Mouse (Mus musculus) intestine, embryonic 14.5 days (tissue): ENCODE measurements around the gene Tmbim1. TPM values are rescaled to one million over a fixed set of nuclear protein-coding genes. Genes with fewer than 3 reads are reported as not detected.

Experiments used
- ATAC-seq: fragments of 200-750 bp; cut with Nextera tagmentation; replicated peaks from 2 replicates; pipeline ENCODE4 v1.8.0; 2017; ENCODE audit warnings: low read depth, moderate number of reproducible peaks, moderate TSS enrichment, moderate library complexity; ENCODE audit not compliant: low FRiP score, low TSS enrichment
- DNase-seq: peaks from one replicate; pipeline ENCODE4 v3.0.0-alpha.2; 2018; ENCODE audit warnings: low spot score
- H3K27ac ChIP-seq: fragments of 300-500 bp; sonication (generic); 2 replicates; pipeline ENCODE4 v1.5.1; 2014; ENCODE audit warnings: low read depth, mild to moderate bottlenecking, control low read depth
- H3K27me3 ChIP-seq: fragments of 300-500 bp; sonication (generic); replicated peaks from 2 replicates; pipeline ENCODE4 v1.6.1; 2014; ENCODE audit warnings: low read length, control low read depth; ENCODE audit not compliant: control insufficient read depth, insufficient read depth
- H3K36me3 ChIP-seq: fragments of 300-500 bp; sonication (generic); 2 replicates; pipeline ENCODE4 v1.6.1; 2014; ENCODE audit warnings: low read length, control low read depth; ENCODE audit not compliant: control insufficient read depth, insufficient read depth
- H3K4me1 ChIP-seq: fragments of 300-500 bp; sonication (generic); replicated peaks from 2 replicates; pipeline ENCODE4 v1.6.1; 2014; ENCODE audit warnings: low read length, control low read depth, mixed read lengths; ENCODE audit not compliant: control insufficient read depth, insufficient read depth
- H3K4me2 ChIP-seq: fragments of 300-500 bp; sonication (generic); 2 replicates; pipeline ENCODE4 v1.6.1; 2014; ENCODE audit warnings: low read length
- H3K4me3 ChIP-seq: fragments of 300-500 bp; sonication (generic); 2 replicates; pipeline ENCODE4 v1.5.1; 2014; ENCODE audit warnings: low read depth, low read length, control low read depth, mixed read lengths
- H3K9ac ChIP-seq: fragments of 300-500 bp; sonication (generic); 2 replicates; pipeline ENCODE4 v1.6.1; 2014; ENCODE audit warnings: mild to moderate bottlenecking, low read length
- H3K9me3 ChIP-seq: fragments of 300-500 bp; sonication (generic); 2 replicates; pipeline ENCODE4 v1.6.1; 2016; ENCODE audit warnings: low read length, control low read depth; ENCODE audit not compliant: control insufficient read depth
- WGBS: fragments of 180-500 bp; shearing (Covaris S2); extraction: QIAGEN DNeasy Blood & Tissue Kit; methylation state at CpG from one replicate; pipeline ENCODE4 v1.1.7; 2014; 5-methylcytosine and 5-hydroxymethylcytosine counted together
- polyA plus RNA-seq: library from polyadenylated mRNA; unstranded; fragments of >200 nt; fragmentation: Nextera tagmentation; extraction: Ambion mirVana; gene quantifications from 2 replicates; pipeline ENCODE4 v1.2.1, GENCODE M21; 2014

Tmbim1 gene
- polyA plus RNA-seq = 36.4 and 42.6 TPM in 2 replicates

DNA sequence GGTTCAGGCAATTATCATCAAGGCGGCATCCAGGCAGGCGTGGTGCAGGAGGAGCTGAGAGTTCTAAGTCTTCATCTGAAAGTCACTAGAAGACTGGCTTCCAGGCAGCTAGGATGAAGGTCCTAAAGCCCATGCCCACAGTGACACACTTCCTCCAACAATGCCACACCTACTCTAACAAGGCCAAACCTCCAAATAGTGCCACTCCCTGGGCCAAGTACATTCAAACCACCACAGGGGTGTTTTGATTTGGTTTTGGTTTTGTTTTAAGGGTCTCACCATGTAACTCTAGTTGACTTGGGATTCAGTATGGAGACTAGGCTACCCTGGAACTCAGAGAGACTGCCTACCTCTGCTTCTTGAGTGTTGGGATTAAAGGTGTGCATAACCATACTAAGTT, at the start of gene Tmbim1:
Gene Tmbim1, minus strand, starts transcription at position 101 of the 400 bp plus-strand sequence.
- Histone ChIP-seq H3K27ac (peak within 1 kb of the TSS; percentile 87), H3K4me3 (peak within 1 kb of the TSS; percentile 79), H3K27me3 (no peaks in the 10 kb centered on the region), H3K9me3 (no peaks in the 10 kb centered on the region), H3K9ac (no peak within 1 kb of the TSS), H3K4me1 (peaks cover 16% of the 10 kb centered on the region), H3K36me3 (no peaks in the 10 kb centered on the region), H3K4me2 (peak within 1 kb of the TSS; percentile 66)
- no peak for ATAC-seq
- WGBS = 75% methylated on average over 2 of the region's 2 CpGs
- no peak for DNase-seq

DNA sequence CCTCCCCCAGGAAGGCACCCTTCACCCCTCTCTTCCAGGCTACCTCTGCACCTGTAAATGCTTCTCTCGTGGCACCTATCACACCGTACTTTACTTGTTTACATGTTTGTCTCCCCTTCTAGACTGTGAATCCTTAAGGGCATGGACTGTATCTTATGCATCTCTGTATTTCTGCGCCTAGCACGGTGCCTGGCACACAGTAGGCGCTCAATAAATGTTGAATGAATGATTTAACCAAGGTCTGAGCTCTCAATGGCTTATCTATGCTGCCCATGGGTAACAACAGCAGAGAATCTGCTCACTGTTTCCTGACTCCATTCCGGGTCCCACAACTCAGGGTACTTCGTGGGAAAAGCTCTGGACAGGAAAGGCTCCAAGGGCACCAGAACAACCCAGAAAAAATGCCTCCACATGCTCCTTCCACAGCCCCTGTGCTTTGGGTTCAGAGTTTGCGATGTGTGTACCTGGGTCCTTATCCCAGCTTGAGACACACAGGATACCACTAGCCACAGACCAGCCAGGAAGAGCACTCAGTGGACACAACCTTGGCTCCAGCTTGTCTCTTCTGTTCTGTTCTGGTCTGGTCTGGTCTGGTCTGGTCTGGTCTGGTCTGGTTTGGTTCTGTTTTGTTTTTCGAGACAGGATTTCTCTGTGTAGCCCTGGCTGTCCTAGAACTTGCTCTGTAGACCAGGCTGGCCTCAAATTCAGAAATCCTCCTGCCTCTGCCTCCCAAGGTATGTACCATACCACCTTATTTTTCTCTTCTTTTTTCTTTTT, 48.2 kb upstream of the Tmbim1 start:
- H3K9me3 ChIP-seq = no peaks in the 10 kb centered on the region
- H3K4me2 ChIP-seq = no peak overlapping the region
- no peak overlapping the region for H3K27ac ChIP-seq
- ATAC-seq = no peak
- no peaks in the 10 kb centered on the region for H3K4me1 ChIP-seq
- H3K9ac ChIP-seq = no peak overlapping the region
- H3K36me3 ChIP-seq = peaks cover 14% of the 10 kb centered on the region
- no peak for DNase-seq
- no peak overlapping the region for H3K4me3 ChIP-seq
- no peaks in the 10 kb centered on the region for H3K27me3 ChIP-seq
- 91% methylated on average over 9 of the region's 9 CpGs for WGBS

DNA sequence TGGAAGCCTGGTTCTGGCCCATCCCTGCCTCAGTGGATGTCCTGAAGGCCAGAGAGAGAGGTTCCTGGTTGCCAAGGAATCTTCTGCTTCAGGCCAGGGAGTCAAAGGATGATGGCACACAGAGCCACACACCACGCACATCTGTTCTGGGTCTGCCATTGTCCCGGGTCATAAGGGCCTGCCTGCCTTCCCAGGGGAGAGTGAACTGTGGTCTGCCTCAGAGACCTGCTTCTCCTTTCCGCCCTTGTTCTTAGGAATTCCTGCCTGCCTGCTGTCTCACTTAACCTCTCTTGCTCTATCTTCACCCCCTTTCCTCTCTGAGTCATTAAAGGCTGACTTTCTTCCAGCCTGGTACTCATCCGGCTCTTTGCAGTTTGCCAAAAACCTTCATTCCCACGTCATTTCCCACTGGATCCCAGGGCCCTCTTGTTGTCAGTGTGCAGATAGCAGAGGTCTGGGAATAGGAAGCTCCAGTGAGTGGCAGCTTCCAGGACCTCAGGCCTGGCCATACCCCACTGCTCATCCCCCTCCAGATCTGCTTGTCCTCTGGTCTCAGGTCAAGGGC, 47.2 kb upstream of the Tmbim1 start:
- no peaks in the 10 kb centered on the region for H3K27me3 ChIP-seq
- WGBS = 82% methylated on average over 5 of the region's 5 CpGs
- H3K4me2 ChIP-seq = no peak overlapping the region
- H3K9ac ChIP-seq = no peak overlapping the region
- peaks cover 18% of the 10 kb centered on the region for H3K36me3 ChIP-seq
- H3K4me1 ChIP-seq = no peaks in the 10 kb centered on the region
- no peak overlapping the region for H3K4me3 ChIP-seq
- no peak for DNase-seq
- no peak overlapping the region for H3K27ac ChIP-seq
- ATAC-seq = no peak
- H3K9me3 ChIP-seq = no peaks in the 10 kb centered on the region

DNA sequence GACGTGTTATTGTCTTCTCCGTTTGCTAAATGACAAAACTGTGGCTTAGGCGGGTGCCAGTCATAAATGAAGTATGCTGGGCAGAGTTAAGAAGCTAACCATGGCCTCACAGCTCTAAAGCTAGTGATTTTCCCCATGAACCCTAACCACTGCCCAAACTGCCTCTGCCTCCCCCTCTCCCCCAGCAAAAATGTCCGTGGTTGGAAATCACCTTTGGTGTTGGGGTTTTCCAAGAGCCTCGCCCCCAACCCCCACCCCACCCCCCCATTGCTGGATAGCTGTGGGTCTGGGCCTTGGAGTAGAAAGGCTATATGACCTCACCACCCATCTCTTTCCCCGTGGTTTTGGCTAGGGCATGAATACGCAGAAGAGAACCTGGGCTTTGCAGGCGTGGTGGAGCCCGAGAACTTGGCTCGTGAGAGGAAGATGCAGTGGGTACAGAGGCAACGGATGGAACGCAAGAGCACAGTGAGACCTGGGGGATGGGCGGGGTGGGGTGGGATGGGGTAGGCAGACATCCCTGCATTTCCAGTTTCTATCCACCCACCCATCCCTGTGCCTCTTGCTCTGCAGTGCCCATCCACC, 45.9 kb upstream of the Tmbim1 start:
- Histone ChIP-seq H3K4me3 (no peak overlapping the region), H3K9ac (no peak overlapping the region), H3K4me2 (no peak overlapping the region), H3K36me3 (peaks cover 18% of the 10 kb centered on the region), H3K9me3 (no peaks in the 10 kb centered on the region), H3K27ac (no peak overlapping the region), H3K27me3 (no peaks in the 10 kb centered on the region), H3K4me1 (no peaks in the 10 kb centered on the region)
- DNase-seq = no peak
- WGBS = 91% methylated on average over 13 of the region's 13 CpGs
- no peak for ATAC-seq

DNA sequence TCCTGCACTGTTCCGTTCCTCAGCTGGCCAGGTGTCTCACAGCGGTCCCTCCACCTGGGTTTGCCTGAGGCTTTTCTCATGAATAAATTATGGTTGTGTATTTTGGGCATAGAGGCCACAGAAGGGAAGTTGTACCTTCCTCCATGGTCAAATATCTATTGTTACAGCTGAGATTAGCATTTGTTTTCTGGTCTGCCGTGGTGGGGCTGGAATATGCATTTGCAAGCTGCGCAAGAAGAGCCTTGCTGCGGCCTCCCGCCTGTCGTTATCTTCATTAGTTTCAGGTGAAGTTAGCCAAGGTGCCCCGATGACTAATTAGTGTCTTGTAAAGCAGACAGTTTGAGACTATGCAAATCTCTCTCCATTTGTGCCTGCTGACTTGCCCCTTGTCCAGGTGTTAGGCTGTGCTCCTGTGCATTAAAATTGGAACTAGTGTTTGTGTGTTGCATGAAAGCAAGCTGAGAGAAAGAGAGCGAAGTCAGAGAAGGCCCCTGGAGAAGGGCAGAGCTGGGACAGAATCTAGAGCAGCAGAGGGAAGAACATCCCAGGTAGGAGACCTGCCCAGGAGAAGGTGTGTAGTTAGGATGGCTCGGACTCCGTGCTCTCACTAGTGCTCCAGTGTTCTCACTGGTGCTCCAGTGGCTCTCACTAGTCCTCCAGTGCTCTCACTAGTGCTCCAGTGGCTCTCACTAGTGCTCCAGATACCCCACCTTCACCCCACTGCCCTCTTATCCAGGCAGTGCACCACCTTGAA, 38.9 kb upstream of the Tmbim1 start:
- Histone ChIP-seq H3K27ac (no peak overlapping the region), H3K9ac (no peak overlapping the region), H3K9me3 (no peaks in the 10 kb centered on the region), H3K4me2 (no peak overlapping the region), H3K4me1 (no peaks in the 10 kb centered on the region), H3K36me3 (peaks cover 5% of the 10 kb centered on the region; the same call in 1 of the 2 replicates), H3K4me3 (no peak overlapping the region), H3K27me3 (no peaks in the 10 kb centered on the region)
- WGBS = 82% methylated on average over 11 of the region's 11 CpGs
- no peak for DNase-seq
- no peak for ATAC-seq

DNA sequence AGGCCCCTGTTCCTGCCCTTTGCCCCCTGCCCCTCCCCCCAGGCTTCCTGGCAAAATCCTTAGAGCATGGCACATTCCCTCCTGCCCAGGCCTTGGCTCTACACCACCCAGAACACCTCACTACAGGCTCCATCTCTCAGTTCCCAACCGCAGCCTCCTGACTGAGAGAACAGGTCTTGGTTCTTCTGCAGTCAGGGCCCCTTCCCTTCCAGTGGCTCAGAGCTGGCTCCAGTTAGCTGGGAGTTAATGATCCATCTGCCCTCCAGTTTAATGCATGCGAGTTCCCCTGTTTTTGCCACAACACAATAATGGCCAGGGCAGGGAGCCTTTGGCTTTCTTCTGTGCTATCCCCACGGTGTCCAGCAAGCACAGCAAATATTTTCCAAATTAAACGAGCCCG, 37.7 kb upstream of the Tmbim1 start:
- no peak overlapping the region for H3K4me2 ChIP-seq
- WGBS = 73% methylated on average over 5 of the region's 5 CpGs
- no peak overlapping the region for H3K9ac ChIP-seq
- H3K36me3 ChIP-seq = no peaks in the 10 kb centered on the region
- H3K4me3 ChIP-seq = no peak overlapping the region
- H3K27ac ChIP-seq = no peak overlapping the region
- H3K4me1 ChIP-seq = no peaks in the 10 kb centered on the region
- DNase-seq (no peak), ATAC-seq (no peak)
- H3K9me3 ChIP-seq = no peaks in the 10 kb centered on the region
- H3K27me3 ChIP-seq = no peaks in the 10 kb centered on the region

DNA sequence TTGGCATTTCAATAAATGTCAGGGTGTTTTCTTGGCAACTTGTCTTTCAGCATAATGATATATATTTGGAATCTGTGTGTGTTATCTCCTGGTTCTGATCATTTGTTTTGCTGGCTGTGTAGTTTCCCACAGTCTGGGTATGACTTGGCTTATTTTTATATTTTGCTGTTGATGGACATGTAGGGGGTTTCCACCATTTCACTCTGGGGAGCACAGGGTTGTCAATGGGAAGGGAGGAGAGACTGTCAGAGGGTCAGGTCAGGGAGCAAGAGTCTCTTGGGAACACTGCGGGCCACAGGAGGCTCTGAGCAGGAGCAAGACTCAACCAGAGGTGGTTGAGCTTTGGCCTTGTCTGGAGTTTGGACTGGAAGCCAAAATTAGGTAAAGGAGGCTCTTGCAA, 36.9 kb upstream of the Tmbim1 start:
- ATAC-seq (no peak), DNase-seq (no peak)
- H3K9me3 ChIP-seq = no peaks in the 10 kb centered on the region
- no peak overlapping the region for H3K4me3 ChIP-seq
- no peak overlapping the region for H3K9ac ChIP-seq
- H3K4me1 ChIP-seq = no peaks in the 10 kb centered on the region
- no peaks in the 10 kb centered on the region for H3K27me3 ChIP-seq
- no peak overlapping the region for H3K4me2 ChIP-seq
- 83% methylated on average over 1 of the region's 1 CpGs for WGBS
- H3K36me3 ChIP-seq = no peaks in the 10 kb centered on the region
- H3K27ac ChIP-seq = no peak overlapping the region

DNA sequence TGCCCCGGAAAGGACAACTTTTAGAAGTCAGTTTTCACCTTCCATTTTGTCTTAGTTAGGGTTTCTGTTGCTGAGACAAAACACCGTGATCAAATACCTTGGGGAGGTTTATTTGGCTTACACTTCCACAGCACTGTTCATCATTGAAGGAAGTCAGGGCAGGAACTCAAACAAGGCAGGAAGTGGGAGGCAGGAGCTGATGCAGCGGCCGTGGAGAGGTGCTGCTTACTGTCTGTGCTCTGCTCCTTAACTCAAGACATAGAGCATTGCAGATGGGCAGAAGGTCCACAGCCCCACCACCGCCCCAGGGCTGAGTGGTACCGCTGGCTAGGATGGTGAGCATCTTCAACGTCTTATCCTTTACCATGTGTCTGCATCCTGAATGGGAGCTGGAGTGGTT, 36.5 kb upstream of the Tmbim1 start:
- ATAC-seq (no peak), DNase-seq (no peak)
- no peak overlapping the region for H3K4me2 ChIP-seq
- WGBS = 72% methylated on average over 7 of the region's 7 CpGs
- H3K27ac ChIP-seq = no peak overlapping the region
- no peaks in the 10 kb centered on the region for H3K36me3 ChIP-seq
- H3K27me3 ChIP-seq = no peaks in the 10 kb centered on the region
- H3K4me1 ChIP-seq = no peaks in the 10 kb centered on the region
- no peaks in the 10 kb centered on the region for H3K9me3 ChIP-seq
- no peak overlapping the region for H3K4me3 ChIP-seq
- H3K9ac ChIP-seq = no peak overlapping the region
